Mouse (Mus musculus) hindbrain, embryonic 12.5 days (tissue): ENCODE data around the gene Pxdc1. TPM values are rescaled to one million over a fixed set of nuclear protein-coding genes. Genes with fewer than 3 reads are reported as not detected.

Experiments used
- ATAC-seq: fragments of 200-750 bp; cut with Nextera tagmentation; 2 replicates; pipeline ENCODE4 v1.8.0; 2017; ENCODE audit warnings: moderate TSS enrichment; ENCODE audit not compliant: low FRiP score
- H3K27ac ChIP-seq: fragments of 300-500 bp; sonication (generic); 2 replicates; pipeline ENCODE4 v1.5.1; 2016; ENCODE audit warnings: mild to moderate bottlenecking
- H3K27me3 ChIP-seq: fragments of 300-500 bp; sonication (generic); 2 replicates; pipeline ENCODE4 v1.6.1; 2016; ENCODE audit warnings: mild to moderate bottlenecking
- H3K36me3 ChIP-seq: fragments of 300-500 bp; sonication (generic); 2 replicates; pipeline ENCODE4 v1.6.1; 2016; ENCODE audit warnings: mild to moderate bottlenecking
- H3K4me1 ChIP-seq: fragments of 300-500 bp; sonication (generic); 2 replicates; pipeline ENCODE4 v1.6.1; 2016
- H3K4me2 ChIP-seq: fragments of 300-500 bp; sonication (generic); replicated peaks from 2 replicates; pipeline ENCODE4 v1.6.1; 2016; ENCODE audit warnings: mild to moderate bottlenecking
- H3K4me3 ChIP-seq: fragments of 300-500 bp; sonication (generic); 2 replicates; pipeline ENCODE4 v1.5.1; 2016; ENCODE audit warnings: mild to moderate bottlenecking
- H3K9ac ChIP-seq: fragments of 300-500 bp; sonication (generic); 2 replicates; pipeline ENCODE4 v1.6.1; 2016; ENCODE audit warnings: mild to moderate bottlenecking, moderate library complexity
- H3K9me3 ChIP-seq: fragments of 300-500 bp; sonication (generic); replicated peaks from 2 replicates; pipeline ENCODE4 v1.6.1; 2016; ENCODE audit warnings: mild to moderate bottlenecking
- WGBS: fragments of 180-500 bp; shearing (Covaris S2); methylation state at CpG from one replicate; pipeline ENCODE4 v1.1.7; 2016; 5-methylcytosine and 5-hydroxymethylcytosine counted together
- polyA plus RNA-seq: library from polyadenylated mRNA; unstranded; fragments of >200 nt; fragmentation: Nextera tagmentation; extraction: Ambion mirVana; gene quantifications from 2 replicates; pipeline ENCODE4 v1.2.1, GENCODE M21; 2016

Pxdc1 gene
- 7.9 and 10.6 TPM in 2 replicates for polyA plus RNA-seq

GRCm38 (mm10) chr13:34653391-34653790, at the start of gene Pxdc1:
Gene Pxdc1, minus strand, starts transcription at chr13:34653486.
- Histone ChIP-seq H3K27ac (0 out of 2 replicates have a peak within 1 kb of the TSS, but pooled peaks have one; percentile 9), H3K4me2 (peak within 1 kb of the TSS; percentile 91), H3K4me3 (peak within 1 kb of the TSS; percentile 52), H3K9ac (peak within 1 kb of the TSS; percentile 63), H3K36me3 (no peaks in the 10 kb centered on the region), H3K4me1 (peaks cover 22% of the 10 kb centered on the region), H3K27me3 (peaks cover 49% of the 10 kb centered on the region), H3K9me3 (no peaks in the 10 kb centered on the region)
- ATAC-seq, result no peak
- WGBS, result 1% methylated on average over 9 of the region's 9 CpGs

- Histone ChIP-seq H3K9ac (no peak overlapping the region), H3K27ac (no peak overlapping the region), H3K27me3 (no peaks in the 10 kb centered on the region), H3K36me3 (no peaks in the 10 kb centered on the region), H3K4me2 (no peak overlapping the region), H3K4me1 (0 out of 2 replicates have a peak, but pooled peaks cover 5% of the 10 kb centered on the region), H3K4me3 (no peak overlapping the region), H3K9me3 (no peaks in the 10 kb centered on the region)
- 96% methylated on average over 1 of the region's 1 CpGs for WGBS
- ATAC-seq, result no peak
These were observed 47.3 kb upstream of the Pxdc1 start for GRCm38 (mm10) chr13:34700630-34701029.

GRCm38 (mm10) chr13:34700091-34700490, 46.8 kb upstream of the Pxdc1 start:
- H3K9me3 ChIP-seq, result no peaks in the 10 kb centered on the region
- H3K4me1 ChIP-seq, result 0 out of 2 replicates have a peak, but pooled peaks cover 5% of the 10 kb centered on the region
- no peaks in the 10 kb centered on the region for H3K27me3 ChIP-seq
- H3K4me2 ChIP-seq, result no peak overlapping the region
- WGBS, result 59% methylated on average over 2 of the region's 2 CpGs
- no peak overlapping the region for H3K27ac ChIP-seq
- no peak for ATAC-seq
- H3K9ac ChIP-seq, result no peak overlapping the region
- no peaks in the 10 kb centered on the region for H3K36me3 ChIP-seq
- no peak overlapping the region for H3K4me3 ChIP-seq

- no peak for ATAC-seq
- Histone ChIP-seq H3K36me3 (no peaks in the 10 kb centered on the region), H3K27me3 (no peaks in the 10 kb centered on the region), H3K4me3 (no peak overlapping the region), H3K9me3 (no peaks in the 10 kb centered on the region), H3K27ac (no peak overlapping the region), H3K4me1 (no peaks in the 10 kb centered on the region), H3K9ac (no peak overlapping the region), H3K4me2 (no peak overlapping the region)
- 85% methylated on average over 7 of the region's 7 CpGs for WGBS
These were observed 43.5 kb upstream of the Pxdc1 start for GRCm38 (mm10) chr13:34696734-34697332.

GRCm38 (mm10) chr13:34693111-34693510, 39.8 kb upstream of the Pxdc1 start:
- Histone ChIP-seq H3K4me3 (no peak overlapping the region), H3K27ac (no peak overlapping the region), H3K27me3 (no peaks in the 10 kb centered on the region), H3K9ac (no peak overlapping the region), H3K4me2 (no peak overlapping the region), H3K36me3 (no peaks in the 10 kb centered on the region), H3K4me1 (no peaks in the 10 kb centered on the region), H3K9me3 (no peaks in the 10 kb centered on the region)
- WGBS, result 84% methylated on average over 6 of the region's 6 CpGs
- ATAC-seq, result no peak

- Histone ChIP-seq H3K9ac (no peak overlapping the region), H3K4me2 (no peak overlapping the region), H3K9me3 (no peaks in the 10 kb centered on the region), H3K27me3 (no peaks in the 10 kb centered on the region), H3K4me1 (no peaks in the 10 kb centered on the region), H3K4me3 (no peak overlapping the region), H3K36me3 (no peaks in the 10 kb centered on the region), H3K27ac (no peak overlapping the region)
- WGBS, result 76% methylated on average over 1 of the region's 1 CpGs
- no peak for ATAC-seq
These were observed 37.8 kb upstream of the Pxdc1 start for GRCm38 (mm10) chr13:34691049-34691448.

- no peak overlapping the region for H3K9ac ChIP-seq
- no peak overlapping the region for H3K4me2 ChIP-seq
- WGBS, result 67% methylated on average over 7 of the region's 7 CpGs
- H3K4me3 ChIP-seq, result no peak overlapping the region
- no peaks in the 10 kb centered on the region for H3K36me3 ChIP-seq
- H3K4me1 ChIP-seq, result peaks cover 12% of the 10 kb centered on the region
- no peak overlapping the region for H3K27ac ChIP-seq
- peak; percentile 35; the same call in 1 of the 2 replicates for ATAC-seq
- H3K27me3 ChIP-seq, result no peaks in the 10 kb centered on the region
- no peaks in the 10 kb centered on the region for H3K9me3 ChIP-seq
These were observed 31.9 kb upstream of the Pxdc1 start for GRCm38 (mm10) chr13:34685008-34685765.

GRCm38 (mm10) chr13:34683762-34684488, 30.6 kb upstream of the Pxdc1 start:
- peaks cover 12% of the 10 kb centered on the region for H3K4me1 ChIP-seq
- H3K4me3 ChIP-seq, result no peak overlapping the region
- WGBS, result 91% methylated on average over 18 of the region's 18 CpGs
- H3K9ac ChIP-seq, result no peak overlapping the region
- no peaks in the 10 kb centered on the region for H3K36me3 ChIP-seq
- no peak for ATAC-seq
- no peaks in the 10 kb centered on the region for H3K9me3 ChIP-seq
- no peaks in the 10 kb centered on the region for H3K27me3 ChIP-seq
- no peak overlapping the region for H3K27ac ChIP-seq
- no peak overlapping the region for H3K4me2 ChIP-seq

GRCm38 (mm10) chr13:34683270-34683669, 30.0 kb upstream of the Pxdc1 start:
- H3K36me3 ChIP-seq, result no peaks in the 10 kb centered on the region
- no peaks in the 10 kb centered on the region for H3K9me3 ChIP-seq
- H3K9ac ChIP-seq, result no peak overlapping the region
- H3K4me2 ChIP-seq, result no peak overlapping the region
- H3K4me3 ChIP-seq, result no peak overlapping the region
- H3K4me1 ChIP-seq, result peaks cover 12% of the 10 kb centered on the region
- H3K27ac ChIP-seq, result no peak overlapping the region
- ATAC-seq, result no peak
- H3K27me3 ChIP-seq, result no peaks in the 10 kb centered on the region
- 89% methylated on average over 9 of the region's 9 CpGs for WGBS

- no peak overlapping the region for H3K4me2 ChIP-seq
- no peaks in the 10 kb centered on the region for H3K9me3 ChIP-seq
- no peak overlapping the region for H3K4me3 ChIP-seq
- 42% methylated on average over 5 of the region's 5 CpGs for WGBS
- no peaks in the 10 kb centered on the region for H3K27me3 ChIP-seq
- ATAC-seq, result peak; percentile 42; the same call in 1 of the 2 replicates
- no peak overlapping the region for H3K9ac ChIP-seq
- no peak overlapping the region for H3K27ac ChIP-seq
- no peaks in the 10 kb centered on the region for H3K36me3 ChIP-seq
- H3K4me1 ChIP-seq, result peaks cover 11% of the 10 kb centered on the region
These were observed 23.2 kb upstream of the Pxdc1 start for GRCm38 (mm10) chr13:34676507-34676906.

GRCm38 (mm10) chr13:34675847-34676383, 22.6 kb upstream of the Pxdc1 start:
- Histone ChIP-seq H3K4me3 (no peak overlapping the region), H3K27ac (peak overlapping the region; percentile 60), H3K4me1 (peaks cover 11% of the 10 kb centered on the region), H3K36me3 (no peaks in the 10 kb centered on the region), H3K9me3 (no peaks in the 10 kb centered on the region), H3K4me2 (0 out of 2 replicates have a peak overlapping the region, but pooled peaks have one; percentile 22), H3K9ac (no peak overlapping the region), H3K27me3 (no peaks in the 10 kb centered on the region)
- WGBS, result 22% methylated on average over 7 of the region's 7 CpGs
- ATAC-seq, result peak; percentile 65; the same call in 1 of the 2 replicates

- H3K9me3 ChIP-seq, result no peaks in the 10 kb centered on the region
- no peak for ATAC-seq
- H3K27me3 ChIP-seq, result no peaks in the 10 kb centered on the region
- 88% methylated on average over 5 of the region's 5 CpGs for WGBS
- H3K4me2 ChIP-seq, result no peak overlapping the region
- H3K9ac ChIP-seq, result no peak overlapping the region
- H3K36me3 ChIP-seq, result no peaks in the 10 kb centered on the region
- peaks cover 21% of the 10 kb centered on the region for H3K4me1 ChIP-seq
- no peak overlapping the region for H3K4me3 ChIP-seq
- H3K27ac ChIP-seq, result no peak overlapping the region
These were observed 20.1 kb upstream of the Pxdc1 start for GRCm38 (mm10) chr13:34673354-34673753.
